In genomic region chr2:11644057-11644456, GRCm38 (mm10) we compare ENCODE assay signal across 51 mouse cellular contexts. TPM values are rescaled to one million over a fixed set of nuclear protein-coding genes. Genes with fewer than 3 reads are reported as not detected.
"Had no signal": no experiment of that assay in that cellular context is flagged by ENCODE, and none has a peak within 500 bp of the region (broad histone marks: within the 10 kb centered on the region; RNA-seq: fewer than 3 reads in every experiment).

No protein-coding gene starts in this region.

- ATAC-seq: hindbrain, embryonic 16.5 days; hindbrain, postnatal 0 days; inflammation-experienced regulatory T-cells, adult 6 months; intestine, embryonic 15.5 days; intestine, embryonic 16.5 days; intestine, postnatal 0 days had no signal

- H3K27ac ChIP-seq: heart, embryonic 13.5 days; heart, embryonic 15.5 days; hindbrain, embryonic 10.5 days; hindbrain, embryonic 12.5 days; hindbrain, embryonic 13.5 days; hindbrain, embryonic 14.5 days; hindbrain, embryonic 15.5 days; hindbrain, postnatal 0 days; intestine, embryonic 15.5 days; kidney, embryonic 15.5 days; kidney, postnatal 0 days; layer of hippocampus, adult 2 months; left cerebral cortex, adult 2 months had no signal

- DNase-seq: heart, postnatal 10 days; heart, postnatal 14 days; heart, postnatal 36 days; heart, postnatal 4 days; kidney, adult 11 months; kidney, adult 18-20 months; kidney, adult 2 months; kidney, adult 8-10 months; kidney, adult 9 months; kidney, postnatal 10 days; kidney, postnatal 14 days; kidney, postnatal 25 days; kidney, postnatal 36 days; kidney, postnatal 4 days; layer of hippocampus, adult 9-11 months; layer of hippocampus, postnatal 36 days had no signal

- H3K4me1 ChIP-seq: heart, embryonic 12.5 days; heart, embryonic 13.5 days; heart, embryonic 15.5 days; hindbrain, embryonic 10.5 days; hindbrain, embryonic 12.5 days; hindbrain, embryonic 13.5 days; hindbrain, embryonic 15.5 days; intestine, embryonic 15.5 days; kidney, embryonic 15.5 days had no signal

- H3K36me3 ChIP-seq: heart, embryonic 12.5 days; heart, embryonic 13.5 days; heart, embryonic 15.5 days; hindbrain, embryonic 10.5 days; hindbrain, embryonic 12.5 days; hindbrain, embryonic 13.5 days; hindbrain, embryonic 15.5 days; intestine, embryonic 15.5 days; kidney, embryonic 15.5 days had no signal

- H3K27me3 ChIP-seq: heart, embryonic 12.5 days; heart, embryonic 13.5 days; heart, embryonic 15.5 days; hindbrain, embryonic 12.5 days; hindbrain, embryonic 13.5 days; hindbrain, embryonic 15.5 days; intestine, embryonic 15.5 days; kidney, embryonic 15.5 days had no signal

- H3K9ac ChIP-seq: heart, embryonic 12.5 days; heart, embryonic 13.5 days; heart, embryonic 15.5 days; hindbrain, embryonic 12.5 days; hindbrain, embryonic 13.5 days; hindbrain, embryonic 14.5 days; hindbrain, embryonic 15.5 days; intestine, embryonic 15.5 days; kidney, embryonic 15.5 days had no signal

- H3K9me3 ChIP-seq: heart, embryonic 12.5 days; heart, embryonic 13.5 days; heart, embryonic 15.5 days; hindbrain, embryonic 10.5 days; hindbrain, embryonic 12.5 days; hindbrain, embryonic 13.5 days; hindbrain, embryonic 15.5 days; intestine, embryonic 15.5 days; kidney, embryonic 15.5 days had no signal

- H3K4me3 ChIP-seq: heart, embryonic 12.5 days; heart, embryonic 13.5 days; heart, embryonic 15.5 days; hindbrain, embryonic 10.5 days; hindbrain, embryonic 12.5 days; hindbrain, embryonic 13.5 days; hindbrain, embryonic 15.5 days; intestine, embryonic 15.5 days; kidney, embryonic 15.5 days; layer of hippocampus, adult 2 months; left cerebral cortex, adult 2 months had no signal

- H3K4me2 ChIP-seq: heart, embryonic 11.5 days; heart, embryonic 12.5 days; heart, embryonic 13.5 days; heart, embryonic 15.5 days; hindbrain, embryonic 12.5 days; hindbrain, embryonic 13.5 days; hindbrain, embryonic 14.5 days; hindbrain, embryonic 15.5 days; intestine, embryonic 15.5 days; kidney, embryonic 15.5 days had no signal

RNA-seq across cellular contexts. Expression of gene Il2ra, which starts 1.4 kb away (rescaled TPM):
- total RNA-seq: heart, postnatal 4 days; hindbrain, postnatal 0 days; layer of hippocampus, postnatal 10 days had no signal
- polyA plus RNA-seq: heart, embryonic 11.5 days; heart, embryonic 12.5 days; heart, embryonic 14.5 days; heart, postnatal 0 days; hindbrain, embryonic 10.5 days; hindbrain, embryonic 11.5 days; hindbrain, embryonic 12.5 days; hindbrain, embryonic 14.5 days; intestine, embryonic 14.5 days; kidney, embryonic 14.5 days; kidney, embryonic 15.5 days; kidney, embryonic 16.5 days; kidney, postnatal 0 days had no signal

RNA-seq across cellular contexts. Expression of gene Gm17490, which starts 18.0 kb away (rescaled TPM):
- total RNA-seq: heart, postnatal 10 days; heart, postnatal 14 days; heart, postnatal 25 days; heart, postnatal 36 days; heart, postnatal 4 days; hematopoietic stem cell, adult 5-6 weeks; hindbrain, postnatal 0 days; layer of hippocampus, adult 18-20 months; layer of hippocampus, adult 2 months; layer of hippocampus, adult 8-10 months; layer of hippocampus, postnatal 10 days; layer of hippocampus, postnatal 14 days; layer of hippocampus, postnatal 25 days; layer of hippocampus, postnatal 36 days; left cerebral cortex, adult 18-20 months; left cerebral cortex, adult 2 months; left cerebral cortex, adult 8-10 months had no signal
- polyA plus RNA-seq: heart, embryonic 11.5 days; heart, embryonic 12.5 days; heart, embryonic 13.5 days; heart, embryonic 14.5 days; heart, embryonic 15.5 days; heart, postnatal 0 days; hindbrain, embryonic 10.5 days; hindbrain, embryonic 11.5 days; hindbrain, embryonic 12.5 days; hindbrain, embryonic 13.5 days; hindbrain, embryonic 14.5 days; hindbrain, embryonic 15.5 days; hindbrain, embryonic 16.5 days; hindbrain, postnatal 0 days; inflammation-experienced regulatory T-cells, adult 6 months; intestine, embryonic 14.5 days; intestine, embryonic 15.5 days; intestine, embryonic 16.5 days; intestine, postnatal 0 days; kidney, adult 2 months; kidney, embryonic 14.5 days; kidney, embryonic 15.5 days; kidney, embryonic 16.5 days; kidney, postnatal 0 days; large intestine, adult 2 months had no signal
